Mouse (Mus musculus) adrenal gland, adult 2 months (tissue): ENCODE results near the gene Caskin2. TPM values are rescaled to one million over a fixed set of nuclear protein-coding genes. Genes with fewer than 3 reads are reported as not detected.
"Not testable (repeated sequence)": the region's sequence is repeated elsewhere in the genome, so short reads cannot be mapped to it uniquely, and the experiment has no call there.

Source experiments
- DNase-seq: peaks from one replicate; pipeline ENCODE4 v3.0.0; 2021
- long read RNA-seq: library from polyadenylated mRNA; stranded (forward); transcript quantifications from one replicate; pipeline ENCODE4 v2.0.0, GENCODE M21; 2021
- polyA plus RNA-seq: library from polyadenylated mRNA; depleted of rRNA; stranded (reverse); fragments of >200 nt; gene quantifications from 2 replicates; pipeline ENCODE4 v1.2.3, GENCODE M21; 2012; rRNA removed
- total RNA-seq, 2 experiments: library from RNA; stranded (reverse); gene quantifications; 2 replicates each; pipeline ENCODE4 v1.2.3; 2021

Gene Caskin2
- total RNA-seq (10 to 100 TPM; 53.7 to 64.2 TPM), polyA plus RNA-seq (110 and 114 TPM in 2 replicates)
- long read RNA-seq, full-length matches to known transcripts, result 18 of 48 reads
- long read RNA-seq, partial matches to known transcripts, result 24 of 48 reads
- long read RNA-seq, other reads (novel, unspliced or antisense), result 6 of 48 reads

- DNase-seq, result peak; percentile 98
Observed at GRCm38 (mm10) chr11:115813507-115814296, at the start of gene Caskin2. Caskin2 (minus strand) TSS chr11:115813639.

GRCm38 (mm10) chr11:115859143-115859945 lies 45.9 kb upstream of the Caskin2 start:
- peak; percentile 91 for DNase-seq

- DNase-seq, result no peak
Observed at GRCm38 (mm10) chr11:115858354-115858753, 44.9 kb upstream of the Caskin2 start, which contains the start of gene Myo15b. Myo15b (plus strand) TSS chr11:115858406.

GRCm38 (mm10) chr11:115857936-115858335 lies 44.5 kb upstream of the Caskin2 start:
- no peak for DNase-seq

GRCm38 (mm10) chr11:115857146-115857545 lies 43.7 kb upstream of the Caskin2 start:
- not testable (repeated sequence) for DNase-seq

GRCm38 (mm10) chr11:115854674-115855073 lies 41.2 kb upstream of the Caskin2 start:
- no peak for DNase-seq

- no peak for DNase-seq
Observed at GRCm38 (mm10) chr11:115845819-115846218, 32.4 kb upstream of the Caskin2 start.

GRCm38 (mm10) chr11:115844240-115844639 lies 30.8 kb upstream of the Caskin2 start:
- no peak for DNase-seq

GRCm38 (mm10) chr11:115843891-115844239 lies 30.4 kb upstream of the Caskin2 start:
- DNase-seq, result no peak

- DNase-seq, result no peak
Observed at GRCm38 (mm10) chr11:115843141-115843890, 29.9 kb upstream of the Caskin2 start.

- DNase-seq, result peak; percentile 37
Observed at GRCm38 (mm10) chr11:115841961-115842550, 28.6 kb upstream of the Caskin2 start.

- DNase-seq, result no peak
Observed at GRCm38 (mm10) chr11:115841044-115841443, 27.6 kb upstream of the Caskin2 start.

- DNase-seq, result no peak
Observed at GRCm38 (mm10) chr11:115839732-115840131, 26.3 kb upstream of the Caskin2 start.

- DNase-seq, result no peak
Observed at GRCm38 (mm10) chr11:115838895-115839311, 25.5 kb upstream of the Caskin2 start.

GRCm38 (mm10) chr11:115837606-115838345 lies 24.3 kb upstream of the Caskin2 start:
- DNase-seq, result no peak

GRCm38 (mm10) chr11:115836656-115837395 lies 23.4 kb upstream of the Caskin2 start:
- no peak for DNase-seq

GRCm38 (mm10) chr11:115834033-115834432 lies 20.6 kb upstream of the Caskin2 start:
- no peak for DNase-seq

GRCm38 (mm10) chr11:115833021-115833513 lies 19.6 kb upstream of the Caskin2 start:
- DNase-seq, result no peak

- DNase-seq, result peak; percentile 63
Observed at GRCm38 (mm10) chr11:115832523-115832922, 19.1 kb upstream of the Caskin2 start.

- DNase-seq, result no peak
Observed at GRCm38 (mm10) chr11:115832064-115832463, 18.6 kb upstream of the Caskin2 start.
